Mouse (Mus musculus) heart, postnatal 0 days (tissue): Measurements from ENCODE around the gene Eif2ak4.

Experiments used
- CTCF ChIP-seq: IDR thresholded peaks from 2 replicates; pipeline ENCODE4 v1.5.1; 2016; ENCODE audit warnings: antibody characterized with exemption, control low read depth, low read depth
- EP300 ChIP-seq: IDR thresholded peaks from 2 replicates; pipeline ENCODE4 v1.6.1; 2016; ENCODE audit warnings: antibody characterized with exemption, low read depth

DNA sequence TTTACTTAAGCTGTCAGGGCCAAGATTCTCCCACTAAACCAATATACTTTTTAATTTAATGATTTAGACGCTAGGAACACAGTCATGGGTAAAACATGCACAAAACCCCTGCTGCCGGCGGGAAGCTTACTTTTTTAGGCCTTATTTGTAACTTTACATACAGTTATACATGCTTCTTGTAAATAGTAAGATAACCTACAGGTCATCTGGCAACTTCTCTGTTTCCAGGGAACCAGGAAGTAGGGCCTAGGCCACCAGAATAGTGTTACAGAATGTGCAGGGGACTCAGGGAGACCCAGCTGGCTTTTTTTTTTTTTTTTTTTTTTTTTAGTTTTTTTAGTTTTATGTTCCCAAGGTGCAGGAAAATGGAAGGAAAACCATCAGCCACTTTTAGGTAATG lies 1.2 kb downstream of the Eif2ak4 start:
- no peak for TF ChIP-seq EP300
- no peak for TF ChIP-seq CTCF
